Mouse (Mus musculus) CD4-positive helper T cell, adult 2 months (primary cell): Measurements from ENCODE around the gene Lmo7.

Experiments
- DNase-seq: peaks from one replicate; pipeline ENCODE4 v3.0.0-alpha.2; 2012; ENCODE audit warnings: low read depth, missing footprints, low spot score

Lmo7 gene

GRCm38 (mm10) chr14:101836401-101836800 is 106.6 kb downstream of the Lmo7 start:
- DNase-seq, result no peak

- DNase-seq, result no peak
Measured at GRCm38 (mm10) chr14:101837176-101837575, 107.4 kb downstream of the Lmo7 start.

- DNase-seq, result no peak
Measured at GRCm38 (mm10) chr14:101838231-101838839, 108.6 kb downstream of the Lmo7 start.

- DNase-seq, result no peak
Measured at GRCm38 (mm10) chr14:101839771-101840731, 110.3 kb downstream of the Lmo7 start.

GRCm38 (mm10) chr14:101841271-101841670 is 111.5 kb downstream of the Lmo7 start:
- no peak for DNase-seq

GRCm38 (mm10) chr14:101842521-101842920 is 112.8 kb downstream of the Lmo7 start:
- peak; percentile 10 for DNase-seq

GRCm38 (mm10) chr14:101843443-101843842 is 113.7 kb downstream of the Lmo7 start:
- no peak for DNase-seq

GRCm38 (mm10) chr14:101844467-101844866 is 114.7 kb downstream of the Lmo7 start:
- DNase-seq, result no peak

- DNase-seq, result no peak
Measured at GRCm38 (mm10) chr14:101846097-101846882, 116.5 kb downstream of the Lmo7 start.

GRCm38 (mm10) chr14:101847520-101847919 is 117.8 kb downstream of the Lmo7 start:
- no peak for DNase-seq

- no peak for DNase-seq
Measured at GRCm38 (mm10) chr14:101852584-101853195, 122.9 kb downstream of the Lmo7 start.

- no peak for DNase-seq
Measured at GRCm38 (mm10) chr14:101853207-101853606, 123.5 kb downstream of the Lmo7 start.

GRCm38 (mm10) chr14:101853722-101854121 is 124.0 kb downstream of the Lmo7 start:
- DNase-seq, result no peak

- DNase-seq, result no peak
Measured at GRCm38 (mm10) chr14:101854226-101854625, 124.5 kb downstream of the Lmo7 start.

- DNase-seq, result no peak
Measured at GRCm38 (mm10) chr14:101859305-101859886, 129.6 kb downstream of the Lmo7 start.

GRCm38 (mm10) chr14:101862088-101862487 is 132.3 kb downstream of the Lmo7 start:
- no peak for DNase-seq

GRCm38 (mm10) chr14:101867071-101867733 is 137.4 kb downstream of the Lmo7 start:
- no peak for DNase-seq

- no peak for DNase-seq
Measured at GRCm38 (mm10) chr14:101869145-101869544, 139.4 kb downstream of the Lmo7 start.

GRCm38 (mm10) chr14:101869661-101870060 is 139.9 kb downstream of the Lmo7 start:
- no peak for DNase-seq

GRCm38 (mm10) chr14:101870171-101870902 is 140.6 kb downstream of the Lmo7 start:
- no peak for DNase-seq
